Mouse (Mus musculus): ENCODE results near the gene Phtf1. TPM values are rescaled to one million over a fixed set of nuclear protein-coding genes. Genes with fewer than 3 reads are reported as not detected.

Gene Phtf1
- polyA plus RNA-seq, 1 experiment from 2014 or later: 28.8 TPM

- H3K9me3 ChIP-seq: no peaks in the 10 kb centered on the region
- no peak for ATAC-seq (ENCODE audit: insufficient number of reproducible peaks, low FRiP score, low TSS enrichment, low read depth)
- 100% methylated on average over 1 of the region's 1 CpGs for WGBS
Observed at GRCm38 (mm10) chr3:104032086-104032485, 64.2 kb downstream of the Phtf1 start.

GRCm38 (mm10) chr3:104032747-104033146 is 64.8 kb downstream of the Phtf1 start:
- no peak for ATAC-seq (ENCODE audit: insufficient number of reproducible peaks, low FRiP score, low TSS enrichment, low read depth)
- Histone ChIP-seq H3K4me1 (no peaks in the 10 kb centered on the region), H3K27me3 (no peaks in the 10 kb centered on the region), H3K9ac (no peak overlapping the region), H3K9me3 (no peaks in the 10 kb centered on the region), H3K4me2 (no peak overlapping the region), H3K36me3 (no peaks in the 10 kb centered on the region), H3K4me3 (no peak overlapping the region), H3K27ac (no peak overlapping the region)
- WGBS: 87% methylated on average over 1 of the region's 1 CpGs

More at GRCm38 (mm10) chr3:104032086-104032485, 64.2 kb downstream of the Phtf1 start:
- Histone ChIP-seq H3K27me3 (no peaks in the 10 kb centered on the region), H3K9ac (no peak overlapping the region), H3K27ac (no peak overlapping the region), H3K4me3 (no peak overlapping the region), H3K4me1 (no peaks in the 10 kb centered on the region), H3K36me3 (no peaks in the 10 kb centered on the region), H3K4me2 (no peak overlapping the region)

- Histone ChIP-seq H3K4me1 (no peaks in the 10 kb centered on the region), H3K36me3 (no peaks in the 10 kb centered on the region), H3K27me3 (no peaks in the 10 kb centered on the region), H3K9ac (no peak overlapping the region), H3K9me3 (no peaks in the 10 kb centered on the region), H3K4me2 (no peak overlapping the region), H3K4me3 (no peak overlapping the region), H3K27ac (no peak overlapping the region)
- WGBS: 57% methylated on average over 6 of the region's 6 CpGs
- no peak for ATAC-seq (ENCODE audit: insufficient number of reproducible peaks, low FRiP score, low TSS enrichment, low read depth)
Observed at GRCm38 (mm10) chr3:104059001-104059622, 91.2 kb downstream of the Phtf1 start.

- no peak for ATAC-seq (ENCODE audit: insufficient number of reproducible peaks, low FRiP score, low TSS enrichment, low read depth)
- no peak overlapping the region for H3K4me3 ChIP-seq
- no peaks in the 10 kb centered on the region for H3K27me3 ChIP-seq
- no peak overlapping the region for H3K27ac ChIP-seq
- no peaks in the 10 kb centered on the region for H3K9me3 ChIP-seq
- no peak overlapping the region for H3K9ac ChIP-seq
- no peak overlapping the region for H3K4me2 ChIP-seq
- no peaks in the 10 kb centered on the region for H3K36me3 ChIP-seq
- no peaks in the 10 kb centered on the region for H3K4me1 ChIP-seq
Observed at GRCm38 (mm10) chr3:104069395-104069794, 101.5 kb downstream of the Phtf1 start.

Other genes with a start within 250 kb of the Phtf1 start
- 71.8 and 79.7 TPM in 2 replicates for gene Olfml3, start 230.1 kb upstream of the Phtf1 start, polyA plus RNA-seq (2015; fragmentation: Nextera tagmentation; extraction: Ambion mirVana)
- not detected in 2 replicates for gene Gm10964, start 228.7 kb upstream of the Phtf1 start, polyA plus RNA-seq (2015; fragmentation: Nextera tagmentation; extraction: Ambion mirVana)
- 10.4 and 10.8 TPM in 2 replicates for gene Hipk1, start 176.5 kb upstream of the Phtf1 start, polyA plus RNA-seq (2015; fragmentation: Nextera tagmentation; extraction: Ambion mirVana)
- gene Dclre1b, start 158.7 kb upstream of the Phtf1 start, polyA plus RNA-seq (2015; fragmentation: Nextera tagmentation; extraction: Ambion mirVana): 23.2 and 24.6 TPM in 2 replicates
- 21.7 and 23.4 TPM in 2 replicates for gene Ap4b1, start 158.6 kb upstream of the Phtf1 start, polyA plus RNA-seq (2015; fragmentation: Nextera tagmentation; extraction: Ambion mirVana)
- gene Gm43064, start 158.5 kb upstream of the Phtf1 start, polyA plus RNA-seq (2015; fragmentation: Nextera tagmentation; extraction: Ambion mirVana): 0.64 and 0.73 TPM in 2 replicates
- 0.46 and 0.87 TPM in 2 replicates for gene Bcl2l15, start 135.5 kb upstream of the Phtf1 start, polyA plus RNA-seq (2015; fragmentation: Nextera tagmentation; extraction: Ambion mirVana)
- gene Ptpn22, start 108.3 kb upstream of the Phtf1 start, polyA plus RNA-seq (2015; fragmentation: Nextera tagmentation; extraction: Ambion mirVana): 0.94 and 1.1 TPM in 2 replicates
- 10.8 and 10.9 TPM in 2 replicates for gene Rsbn1, start 54.0 kb upstream of the Phtf1 start, polyA plus RNA-seq (2015; fragmentation: Nextera tagmentation; extraction: Ambion mirVana)